Mouse (Mus musculus): ENCODE measurements at regions not wholly inside any gene's neighbourhood (a gene's known extent, or its start where the extent isn't known, plus 50 kb on each side); places are given as distances from the start of the nearest gene placed in this dataset.

DNA sequence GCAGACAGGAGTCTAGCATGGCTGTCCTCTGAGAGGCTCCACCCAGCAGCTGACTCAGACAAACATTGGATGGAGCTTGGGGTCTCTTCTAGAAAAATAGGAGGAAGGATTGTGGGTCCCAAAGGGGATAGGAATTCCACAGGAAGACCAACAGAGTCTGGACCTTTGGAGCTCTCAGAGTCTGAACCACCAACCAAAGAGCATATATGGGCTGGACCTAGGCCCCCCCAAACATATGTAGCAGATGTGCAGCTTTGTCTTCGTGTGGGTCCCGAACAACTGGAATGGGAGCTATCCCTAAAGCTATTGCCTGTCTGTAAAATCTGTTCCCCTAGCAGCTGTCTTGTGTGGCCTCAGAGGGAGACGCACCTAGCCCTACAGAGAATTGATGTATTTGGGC, 50.1 kb upstream of the Cpm start:
- no peak for DNase-seq

- no peak for DNase-seq
Observed at GRCm38 (mm10) chr10:117578696-117579146, 50.6 kb upstream of the Cpm start.

DNA sequence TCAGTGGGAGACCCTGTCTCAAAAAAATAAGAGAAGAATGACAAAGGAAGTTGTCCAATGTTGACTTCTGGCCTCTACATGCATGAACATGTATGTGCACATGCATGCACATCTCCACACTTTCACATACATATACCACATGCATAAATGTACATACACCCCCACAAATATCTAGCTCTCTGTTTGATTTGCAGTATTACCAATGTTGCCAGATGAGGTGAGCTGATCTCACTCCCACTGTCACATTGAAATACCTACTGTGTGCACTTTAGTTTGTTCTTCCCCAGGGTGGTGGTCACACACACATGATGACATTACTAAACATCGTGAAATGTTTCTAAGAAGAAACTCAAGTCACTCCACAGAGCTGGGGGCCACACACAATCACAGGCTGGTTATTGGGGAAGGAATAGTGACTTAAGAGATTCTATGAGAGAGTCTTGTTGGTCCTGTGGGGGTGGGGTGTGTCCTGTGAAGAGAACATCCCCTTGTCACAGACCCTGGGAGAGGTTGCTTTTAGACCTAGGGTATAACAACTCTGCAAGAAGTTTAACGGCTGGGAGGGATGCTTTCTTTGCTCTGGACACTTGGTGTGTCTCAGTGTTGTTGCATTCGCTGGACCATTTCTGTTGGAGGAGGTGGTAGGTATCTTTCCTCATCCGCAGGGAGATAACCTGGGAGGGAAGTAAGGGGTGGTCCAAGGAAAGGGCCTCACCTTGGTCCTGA, 51.2 kb upstream of the Cpm start:
- DNase-seq = no peak

- no peak for DNase-seq
Observed at GRCm38 (mm10) chr10:117576881-117577730, 52.2 kb upstream of the Cpm start.

- no peak for DNase-seq
Observed at GRCm38 (mm10) chr10:117576154-117576859, 53.0 kb upstream of the Cpm start.

DNA sequence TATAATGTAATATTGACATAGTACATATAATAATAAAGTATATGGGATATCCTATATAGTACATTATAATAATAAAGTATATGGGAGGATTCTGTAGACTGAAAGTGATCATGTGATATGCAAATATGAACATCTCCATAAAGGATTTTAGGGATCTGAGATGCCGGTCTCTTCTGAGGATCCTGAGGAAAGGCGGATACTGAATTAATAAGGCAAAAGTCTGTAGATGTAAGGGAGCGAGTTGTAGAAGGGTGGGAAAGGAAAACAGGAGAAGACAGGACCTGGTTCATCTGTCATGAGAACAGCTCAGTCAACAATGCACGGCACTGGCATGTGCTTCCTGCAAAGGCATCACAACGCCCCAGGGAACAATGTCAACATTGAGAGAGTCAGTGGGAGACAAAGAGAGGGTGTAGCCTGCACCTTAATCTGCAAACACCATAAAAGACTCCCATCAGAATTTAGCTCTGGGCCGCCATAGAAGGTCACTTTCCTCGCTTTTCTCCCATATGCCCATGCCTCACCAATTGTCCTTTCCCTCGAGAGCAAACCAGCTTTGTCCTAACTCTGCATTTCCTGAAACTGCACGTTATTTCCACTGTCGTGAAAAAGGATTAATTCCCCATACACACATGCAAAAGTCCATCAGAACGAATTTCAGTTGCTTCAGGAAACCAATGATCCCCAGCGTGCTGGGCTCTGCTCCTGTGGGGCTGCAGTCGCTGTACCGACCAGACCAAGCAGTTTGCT, 53.7 kb upstream of the Cpm start:
- no peak for DNase-seq

- DNase-seq = no peak
Observed at GRCm38 (mm10) chr10:117574915-117575314, 54.4 kb upstream of the Cpm start.

DNA sequence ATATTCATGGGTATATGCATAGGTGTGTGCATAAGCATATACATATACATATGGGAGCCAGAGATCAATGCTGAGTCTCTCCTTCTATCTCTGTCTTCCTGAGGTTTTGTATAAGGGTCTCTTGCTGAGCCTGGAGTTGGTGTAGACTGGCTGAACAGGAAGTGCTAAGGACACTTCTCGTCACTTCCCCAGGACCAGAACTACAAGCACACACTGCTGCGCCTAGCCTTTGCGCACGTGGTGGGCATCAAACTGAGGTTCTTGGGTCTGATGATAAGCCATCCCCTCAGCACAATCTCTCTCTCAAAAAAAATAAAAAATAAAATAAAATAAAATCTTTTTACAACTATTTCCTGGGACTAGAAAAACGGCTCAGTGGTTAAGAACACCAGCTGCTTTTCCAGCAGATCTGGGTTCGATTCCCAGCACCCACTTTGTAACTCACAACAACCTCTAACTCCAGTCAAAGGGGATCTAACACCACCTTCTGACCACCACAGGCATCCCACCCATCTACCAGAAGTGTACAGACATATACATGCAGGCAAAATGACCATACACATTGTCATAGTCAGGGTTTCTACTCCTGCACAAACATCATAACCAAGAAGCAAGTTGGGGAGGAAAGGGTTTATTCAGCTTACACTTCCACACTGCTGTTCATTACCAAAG, 55.1 kb upstream of the Cpm start:
- DNase-seq = no peak

- DNase-seq = no peak
Observed at GRCm38 (mm10) chr10:117573596-117573850, 55.8 kb upstream of the Cpm start.

GRCm38 (mm10) chr10:117572746-117573595, 56.3 kb upstream of the Cpm start:
- DNase-seq = no peak

DNA sequence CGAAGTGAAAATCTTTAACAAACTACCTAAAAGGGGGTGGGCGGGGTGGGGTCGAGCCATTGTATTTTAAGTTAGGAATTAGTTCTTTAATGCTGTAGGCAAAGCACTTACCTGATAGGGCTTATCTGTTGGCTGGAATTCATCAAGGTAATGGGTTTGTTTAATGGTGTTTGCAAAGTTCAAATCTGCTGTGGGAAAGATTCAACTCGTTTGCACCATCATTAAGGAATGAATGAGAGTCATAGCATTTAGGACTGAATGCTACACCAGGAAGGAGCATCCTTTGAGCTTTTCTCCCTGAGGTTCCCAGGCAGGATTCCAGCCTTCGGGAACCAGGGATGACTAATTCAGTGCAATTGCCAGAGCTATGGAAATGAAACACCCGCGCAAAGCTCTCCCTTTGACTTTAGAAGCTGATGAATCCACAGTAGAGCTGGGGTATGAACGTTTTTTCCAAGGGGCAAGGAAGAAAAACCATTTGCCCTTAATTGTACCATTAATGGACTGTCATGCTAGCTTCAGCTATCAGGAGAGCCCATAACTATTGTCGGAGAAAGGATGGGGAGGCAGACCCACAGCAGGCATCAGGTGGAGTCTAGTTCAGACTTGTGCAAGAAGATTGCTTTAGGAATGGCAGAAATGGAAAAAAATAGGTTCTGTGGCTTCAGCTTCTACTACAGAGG, 57.3 kb upstream of the Cpm start:
- no peak for DNase-seq

- DNase-seq = no peak
Observed at GRCm38 (mm10) chr10:117570971-117571861, 58.1 kb upstream of the Cpm start.

GRCm38 (mm10) chr10:117570091-117570970, 59.0 kb upstream of the Cpm start:
- no peak for DNase-seq

DNA sequence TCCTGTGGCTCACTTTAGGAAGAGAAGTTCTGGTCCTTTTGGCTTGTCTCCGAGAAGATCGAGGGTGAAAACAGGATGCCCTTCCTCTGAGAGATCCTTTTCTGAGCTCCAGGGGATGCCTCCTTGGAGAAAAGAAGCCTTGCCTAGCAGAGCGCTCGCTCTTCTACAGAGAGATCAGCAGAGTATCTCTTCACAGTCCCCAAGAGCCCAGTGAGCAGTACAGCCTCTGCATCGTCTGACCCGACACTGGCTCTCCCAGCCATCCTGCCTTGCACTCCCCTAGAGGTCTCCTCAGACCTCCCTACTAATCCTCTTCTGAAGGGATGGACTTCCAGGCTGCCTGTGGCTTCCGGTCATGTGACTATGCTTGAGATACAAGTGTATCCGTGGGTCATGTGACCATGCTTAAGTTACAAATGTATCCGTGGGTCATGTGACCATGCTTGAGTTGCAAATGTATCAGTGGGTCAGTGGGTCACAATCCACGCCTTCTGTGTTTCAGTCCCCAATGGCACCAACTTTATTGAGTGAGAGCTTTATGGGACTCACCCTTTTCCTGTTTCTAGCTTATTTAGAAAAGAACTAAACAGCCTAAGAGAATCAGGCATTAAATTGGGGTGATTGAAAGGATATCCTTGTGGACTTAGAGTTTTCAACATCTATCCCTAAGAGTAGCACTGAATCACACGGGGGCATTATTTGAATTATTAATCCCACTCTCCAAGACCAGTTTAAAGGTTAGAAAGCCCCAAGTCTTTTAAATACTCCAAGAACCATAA, 59.8 kb upstream of the Cpm start:
- DNase-seq = no peak

GRCm38 (mm10) chr10:117568472-117569300, 60.6 kb upstream of the Cpm start:
- DNase-seq = no peak

GRCm38 (mm10) chr10:117568138-117568387, 61.2 kb upstream of the Cpm start:
- no peak for DNase-seq

DNA sequence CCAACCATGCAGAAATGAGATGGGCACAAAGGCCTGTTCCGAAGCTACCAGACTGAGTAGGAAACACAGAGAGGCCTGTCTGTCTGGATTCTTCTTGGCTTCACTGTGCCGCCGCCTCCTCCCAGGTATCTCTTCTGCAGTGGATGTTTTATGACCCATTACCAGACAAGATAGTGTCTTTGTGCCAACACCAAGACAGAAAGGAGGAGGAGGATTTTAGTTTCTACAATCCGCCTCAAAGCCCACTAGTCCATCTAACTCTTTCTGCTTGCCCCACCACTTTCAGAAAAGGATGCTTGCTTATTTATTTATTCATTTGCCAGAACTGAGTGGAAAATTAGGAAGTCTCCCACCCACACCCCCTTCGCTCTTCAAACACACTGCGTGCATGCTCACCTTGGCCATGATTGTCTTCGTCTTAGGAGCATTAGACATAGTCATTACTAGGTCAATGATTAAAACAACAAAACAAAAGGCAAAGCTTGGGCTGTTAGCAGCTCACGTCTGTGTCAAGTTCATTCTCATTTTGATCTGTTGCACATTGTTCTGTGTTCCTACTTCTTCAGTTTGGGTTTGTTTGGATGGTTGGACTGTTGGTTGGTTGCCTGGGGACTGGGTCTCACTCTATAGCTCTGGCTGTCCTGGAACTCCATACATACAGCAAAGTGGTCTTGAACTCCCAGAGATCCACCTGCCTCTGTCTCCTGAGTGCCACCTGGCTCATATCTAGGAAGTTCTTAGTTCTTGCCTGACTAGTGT, 61.7 kb upstream of the Cpm start:
- no peak for DNase-seq

All from cerebellum, adult 18-20 months (tissue).